Mouse (Mus musculus): ENCODE measurements around the gene Hvcn1. TPM values are rescaled to one million over a fixed set of nuclear protein-coding genes. Genes with fewer than 3 reads are reported as not detected.

Hvcn1 gene
- polyA plus RNA-seq, 1 experiment from 2014 or later = 116 TPM

DNA sequence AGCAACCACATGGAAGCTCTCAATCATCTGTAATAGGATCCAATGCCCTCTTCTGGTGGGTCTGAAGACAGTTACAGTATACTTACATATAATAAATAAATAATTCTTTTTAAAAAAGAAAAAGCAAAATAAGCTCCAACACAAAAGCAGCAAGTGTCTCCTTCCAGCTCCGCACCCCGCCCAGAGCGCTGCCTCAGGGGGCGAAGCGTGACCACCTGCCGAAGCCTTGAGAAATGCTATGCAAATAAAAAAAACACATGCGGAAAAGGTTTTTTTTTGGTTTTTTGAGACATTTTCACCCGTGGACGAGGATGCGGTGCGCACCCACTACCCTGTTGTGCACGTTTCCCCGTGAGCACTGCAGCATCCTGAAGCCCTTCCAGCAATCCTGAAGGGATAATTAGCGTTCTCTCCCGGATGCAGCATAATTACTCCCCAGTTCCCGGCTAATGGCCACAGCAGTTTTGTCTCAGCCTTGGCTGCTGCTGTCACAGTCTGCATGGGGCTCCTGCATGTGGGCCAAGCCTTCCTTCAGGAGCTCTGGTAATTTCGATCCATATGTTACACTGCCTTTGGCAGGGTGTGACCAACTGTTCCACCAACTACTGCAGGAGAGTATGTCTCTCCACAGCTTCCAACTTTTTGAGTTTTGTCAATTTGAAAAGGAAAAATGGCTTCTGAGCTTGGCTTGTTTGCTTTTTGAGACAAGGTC, 45.4 kb downstream of the Hvcn1 start:
- WGBS (ENCODE audit: missing documents) = 89% methylated on average over 16 of the region's 17 CpGs
- H3K4me3 ChIP-seq (ENCODE audit: inconsistent target) = no peak overlapping the region
- H3K36me3 ChIP-seq (ENCODE audit: inconsistent target) = peaks cover 38% of the 10 kb centered on the region; the same call in 1 of the 2 replicates
- H3K27ac ChIP-seq = no peak overlapping the region
- H3K79me2 ChIP-seq (ENCODE audit: inconsistent target) = no peaks in the 10 kb centered on the region

DNA sequence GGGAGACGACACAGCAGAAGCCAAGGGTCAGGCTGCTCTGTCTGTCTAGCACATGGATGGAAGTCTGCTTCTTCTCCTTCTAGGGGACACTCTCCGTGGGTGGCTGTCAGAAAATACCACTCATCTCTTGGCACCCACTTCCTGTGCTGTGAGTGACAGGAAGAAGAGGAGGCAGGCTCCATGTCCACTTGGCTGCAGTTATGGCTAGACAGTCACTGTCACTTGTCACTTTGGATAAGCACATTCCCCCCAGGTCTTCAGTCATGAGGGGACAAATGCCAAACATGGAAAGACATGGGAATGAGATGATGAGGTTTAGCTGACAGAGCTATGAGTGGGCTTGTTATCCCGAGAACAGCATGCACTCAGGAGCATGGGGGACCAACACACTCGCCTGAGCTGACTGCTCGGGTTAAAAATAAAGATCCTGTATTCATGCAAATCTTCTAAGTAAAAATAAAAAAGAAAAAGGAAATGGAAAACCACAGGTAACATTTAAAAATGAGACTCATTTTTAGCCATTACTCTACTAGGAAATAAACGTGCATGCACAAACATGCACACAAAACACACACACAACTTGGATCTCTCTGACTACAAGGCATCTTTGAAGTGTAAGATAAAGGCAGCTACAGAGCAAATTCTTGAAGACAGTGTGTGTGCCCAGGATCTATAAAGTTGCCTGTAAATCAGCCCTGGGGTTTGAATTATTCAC, 51.6 kb downstream of the Hvcn1 start:
- no peak overlapping the region for H3K4me3 ChIP-seq (ENCODE audit: inconsistent target)

DNA sequence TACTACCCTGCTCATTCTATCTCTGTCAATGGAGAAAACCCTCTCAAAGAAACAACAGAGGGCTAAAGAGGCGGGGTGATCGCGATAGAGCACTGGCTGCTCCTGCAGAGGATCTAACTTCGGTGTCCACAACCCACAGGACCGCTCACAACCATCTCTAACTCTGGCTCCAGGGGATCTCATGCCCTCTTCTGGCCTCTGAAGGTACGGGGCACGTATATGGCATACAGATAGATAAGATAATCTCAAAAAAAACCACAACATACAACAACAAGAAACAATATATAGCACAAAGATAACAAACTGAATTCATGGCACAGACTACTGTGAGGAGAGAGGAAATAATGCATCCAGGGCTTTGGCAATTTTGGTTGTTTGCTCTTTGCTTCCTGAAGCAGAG, 55.5 kb downstream of the Hvcn1 start:
- Histone ChIP-seq H3K79me2 (ENCODE audit: inconsistent target) (no peaks in the 10 kb centered on the region; the same call in 1 of the 2 replicates), H3K27ac (no peak overlapping the region), H3K4me3 (ENCODE audit: inconsistent target) (no peak overlapping the region), H3K36me3 (ENCODE audit: inconsistent target) (peaks cover 4% of the 10 kb centered on the region; the same call in 1 of the 2 replicates)
- WGBS (ENCODE audit: missing documents) = 64% methylated on average over 6 of the region's 7 CpGs

More for the DNA sequence above, 51.6 kb downstream of the Hvcn1 start:
- H3K79me2 ChIP-seq (ENCODE audit: inconsistent target) = no peaks in the 10 kb centered on the region; the same call in 1 of the 2 replicates
- 24% methylated on average over 6 of the region's 6 CpGs for WGBS (ENCODE audit: missing documents)
- H3K27ac ChIP-seq = no peak overlapping the region
- H3K36me3 ChIP-seq (ENCODE audit: inconsistent target) = peaks cover 28% of the 10 kb centered on the region; the same call in 1 of the 2 replicates

DNA sequence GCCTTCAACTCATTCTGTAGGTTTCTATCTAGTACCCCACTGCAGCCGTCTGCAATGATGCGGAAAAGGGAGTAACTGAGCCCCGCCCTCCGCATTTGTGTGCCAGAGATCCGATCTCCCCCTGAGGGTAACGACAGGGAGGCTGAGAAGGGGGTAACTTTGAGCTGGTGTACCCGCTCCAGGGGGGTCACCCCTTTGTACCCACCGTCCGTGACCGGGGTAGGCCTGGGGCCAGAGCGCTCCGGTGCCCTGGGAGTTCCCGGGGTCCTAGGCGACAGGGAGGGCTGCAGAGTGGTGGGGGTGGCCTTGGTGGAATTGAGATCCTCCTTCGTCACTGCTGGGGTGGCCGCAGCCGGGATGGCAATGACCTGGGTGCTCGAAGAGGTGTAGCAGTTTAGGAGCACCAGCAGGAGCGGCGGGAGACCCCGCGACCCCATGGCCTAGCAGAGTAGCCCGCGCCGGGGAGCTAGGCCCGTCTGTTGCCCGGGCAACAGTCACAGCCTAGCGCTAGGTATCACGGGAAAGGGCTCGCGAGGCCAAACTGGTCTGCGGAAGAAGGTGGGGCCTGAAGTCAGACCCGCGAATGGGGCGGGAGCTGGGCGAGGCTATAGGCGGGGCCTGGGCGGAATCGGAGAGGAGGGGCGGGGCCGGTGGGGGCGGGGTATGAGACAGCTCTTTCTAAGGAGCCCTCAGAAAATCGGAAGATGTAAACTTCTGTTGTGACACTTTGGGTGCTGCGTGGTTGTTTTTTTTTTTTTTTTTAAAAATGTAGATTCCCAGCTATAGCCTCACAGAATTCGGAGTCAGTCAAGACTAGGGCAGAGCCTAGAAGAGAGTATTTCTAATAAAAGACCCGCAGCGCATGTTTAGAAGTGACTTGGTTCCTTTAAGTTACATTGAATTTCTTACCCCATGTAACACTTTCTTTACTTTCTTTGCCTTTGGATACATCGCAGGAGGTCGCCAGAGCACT, 57.6 kb downstream of the Hvcn1 start, which contains the start of gene Tctn1:
TSS of gene Tctn1 (minus strand) at position 528 of the 973 bp plus-strand sequence.
- Histone ChIP-seq H3K4me3 (ENCODE audit: inconsistent target) (peak within 1 kb of the TSS; percentile 62), H3K36me3 (ENCODE audit: inconsistent target) (no peaks in the 10 kb centered on the region; the same call in 1 of the 2 replicates), H3K27ac (peak within 1 kb of the TSS; percentile 32), H3K79me2 (ENCODE audit: inconsistent target) (no peaks in the 10 kb centered on the region; the same call in 1 of the 2 replicates)
- WGBS (ENCODE audit: missing documents) = 1% methylated on average over 47 of the region's 49 CpGs

DNA sequence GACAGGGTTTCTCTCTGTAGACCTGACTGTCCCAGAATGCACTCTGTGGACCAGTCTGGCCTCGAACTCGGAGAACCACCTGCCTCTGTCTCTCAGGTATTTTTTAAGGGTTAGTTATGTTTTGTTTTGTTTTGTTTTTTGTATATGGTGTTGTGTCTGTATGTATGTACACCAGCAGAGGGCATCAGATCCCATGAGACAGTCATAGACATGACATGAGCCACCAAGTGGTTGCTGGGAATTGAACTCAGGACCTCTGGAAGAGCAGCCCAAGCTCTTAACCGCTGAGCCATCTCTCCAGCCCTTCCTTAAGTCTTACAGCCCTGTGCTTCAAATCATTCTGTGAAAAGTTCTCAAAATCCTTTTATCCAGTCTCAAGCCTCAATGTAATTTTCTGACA, 58.6 kb downstream of the Hvcn1 start:
- WGBS (ENCODE audit: missing documents) = 78% methylated on average over 3 of the region's 3 CpGs
- no peaks in the 10 kb centered on the region; the same call in 1 of the 2 replicates for H3K36me3 ChIP-seq (ENCODE audit: inconsistent target)
- no peak overlapping the region for H3K4me3 ChIP-seq (ENCODE audit: inconsistent target)
- no peaks in the 10 kb centered on the region; the same call in 1 of the 2 replicates for H3K79me2 ChIP-seq (ENCODE audit: inconsistent target)
- H3K27ac ChIP-seq = no peak overlapping the region

DNA sequence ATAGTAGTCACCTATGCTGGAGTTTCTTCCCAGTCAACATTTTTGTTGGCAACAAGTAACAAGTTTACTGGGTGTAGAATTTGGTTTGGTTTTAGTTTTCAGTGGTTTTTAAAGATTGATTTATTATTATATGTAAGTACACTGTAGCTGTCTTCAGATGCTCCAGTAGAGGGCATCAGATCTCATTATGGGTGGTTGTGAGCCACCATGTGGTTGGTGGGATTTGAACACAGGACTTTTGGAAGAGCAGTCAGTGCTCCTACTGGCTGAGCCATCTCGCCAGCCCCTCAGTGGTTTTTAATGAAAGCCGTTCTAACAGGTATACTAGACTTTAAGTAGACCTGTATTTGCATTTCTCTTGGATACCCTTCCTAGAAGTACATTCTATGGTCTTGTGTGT, 59.3 kb downstream of the Hvcn1 start:
- 100% methylated on average over 2 of the region's 2 CpGs for WGBS (ENCODE audit: missing documents)
- H3K4me3 ChIP-seq (ENCODE audit: inconsistent target) = no peak overlapping the region

DNA sequence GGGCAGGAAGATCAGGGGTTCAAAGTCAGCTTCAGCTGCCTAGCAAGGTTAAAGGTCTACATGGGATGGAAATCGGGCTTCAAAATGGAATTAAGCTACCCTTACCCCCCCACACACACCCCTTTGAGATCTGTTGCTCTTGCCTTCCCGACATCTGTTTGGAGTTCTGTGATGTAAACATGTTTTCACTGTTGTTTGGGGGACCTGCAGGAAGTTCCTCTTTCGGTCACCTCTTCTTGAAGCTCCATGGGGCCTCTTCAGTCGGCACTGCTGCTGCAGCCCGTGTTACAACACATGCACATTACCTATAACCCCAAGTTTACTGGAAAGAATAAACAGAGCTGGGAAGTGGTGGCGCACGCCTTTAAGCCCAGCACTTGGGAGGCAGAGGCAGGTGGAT, 60.5 kb downstream of the Hvcn1 start:
- H3K36me3 ChIP-seq (ENCODE audit: inconsistent target) = no peaks in the 10 kb centered on the region
- H3K4me3 ChIP-seq (ENCODE audit: inconsistent target) = no peak overlapping the region
- WGBS (ENCODE audit: missing documents) = 20% methylated on average over 5 of the region's 7 CpGs
- H3K79me2 ChIP-seq (ENCODE audit: inconsistent target) = no peaks in the 10 kb centered on the region; the same call in 1 of the 2 replicates
- H3K27ac ChIP-seq = no peak overlapping the region

More for the DNA sequence above, 59.3 kb downstream of the Hvcn1 start:
- Histone ChIP-seq H3K27ac (no peak overlapping the region), H3K36me3 (ENCODE audit: inconsistent target) (no peaks in the 10 kb centered on the region; the same call in 1 of the 2 replicates), H3K79me2 (ENCODE audit: inconsistent target) (no peaks in the 10 kb centered on the region; the same call in 1 of the 2 replicates)

DNA sequence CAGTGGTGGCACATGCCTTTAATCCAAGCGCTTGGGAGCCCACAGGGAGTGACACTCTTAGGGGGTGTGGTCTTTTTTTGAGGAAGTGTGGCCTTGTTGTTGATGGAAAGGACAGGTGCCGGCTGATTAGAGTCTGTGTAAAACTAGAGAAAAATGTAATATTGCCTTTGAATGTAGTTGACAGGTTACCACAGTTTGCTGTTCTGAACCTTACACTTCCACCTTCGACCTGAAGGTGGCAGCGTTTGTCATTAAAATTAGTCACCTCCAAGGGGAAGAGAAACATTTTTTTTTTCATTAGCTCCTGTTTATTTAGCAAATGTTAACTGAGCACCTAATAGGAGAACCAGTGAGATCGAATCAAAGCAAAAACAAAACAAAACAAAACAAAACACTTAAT, 61.3 kb downstream of the Hvcn1 start:
- H3K4me3 ChIP-seq (ENCODE audit: inconsistent target) = no peak overlapping the region
- H3K79me2 ChIP-seq (ENCODE audit: inconsistent target) = no peaks in the 10 kb centered on the region; the same call in 1 of the 2 replicates
- 13% methylated on average over 5 of the region's 5 CpGs for WGBS (ENCODE audit: missing documents)
- H3K27ac ChIP-seq = no peak overlapping the region
- H3K36me3 ChIP-seq (ENCODE audit: inconsistent target) = no peaks in the 10 kb centered on the region

DNA sequence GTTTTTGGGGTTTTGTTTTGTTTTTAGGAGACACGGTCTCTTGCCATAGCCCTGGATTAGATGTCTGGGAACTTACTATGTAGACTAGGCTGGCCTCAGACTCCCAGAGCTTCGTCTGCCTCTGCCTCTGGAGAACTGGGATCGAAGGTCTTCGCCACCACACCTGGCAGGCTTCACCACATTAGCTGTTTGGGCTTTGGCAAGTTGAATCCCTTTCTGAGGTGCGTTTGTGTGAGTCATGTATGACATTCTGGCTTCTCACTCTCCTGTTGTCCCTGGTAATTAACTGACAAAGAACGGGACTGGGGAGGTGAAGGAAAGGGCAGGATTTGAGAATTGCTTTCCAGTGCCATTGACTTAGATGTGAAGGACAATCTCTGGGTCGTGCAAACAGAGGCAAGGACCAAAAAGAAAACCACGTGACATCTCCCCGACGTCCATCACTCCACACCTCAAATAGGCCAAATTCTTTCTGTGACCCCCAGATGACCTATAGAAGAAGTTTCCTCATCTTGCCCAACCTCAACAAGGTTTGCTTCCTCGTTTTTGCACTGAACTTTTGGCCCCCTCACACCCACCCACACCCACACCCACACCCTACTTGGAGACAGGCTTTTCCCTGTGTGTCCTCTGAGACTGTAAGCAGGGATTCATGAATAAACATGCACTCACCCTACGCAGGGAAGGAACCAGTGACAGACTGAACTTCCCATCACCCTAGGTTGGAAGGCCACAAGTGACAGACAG, 62.4 kb downstream of the Hvcn1 start:
- WGBS (ENCODE audit: missing documents) = 66% methylated on average over 12 of the region's 12 CpGs
- no peaks in the 10 kb centered on the region for H3K79me2 ChIP-seq (ENCODE audit: inconsistent target)
- H3K27ac ChIP-seq = no peak overlapping the region
- no peaks in the 10 kb centered on the region for H3K36me3 ChIP-seq (ENCODE audit: inconsistent target)
- H3K4me3 ChIP-seq (ENCODE audit: inconsistent target) = no peak overlapping the region

DNA sequence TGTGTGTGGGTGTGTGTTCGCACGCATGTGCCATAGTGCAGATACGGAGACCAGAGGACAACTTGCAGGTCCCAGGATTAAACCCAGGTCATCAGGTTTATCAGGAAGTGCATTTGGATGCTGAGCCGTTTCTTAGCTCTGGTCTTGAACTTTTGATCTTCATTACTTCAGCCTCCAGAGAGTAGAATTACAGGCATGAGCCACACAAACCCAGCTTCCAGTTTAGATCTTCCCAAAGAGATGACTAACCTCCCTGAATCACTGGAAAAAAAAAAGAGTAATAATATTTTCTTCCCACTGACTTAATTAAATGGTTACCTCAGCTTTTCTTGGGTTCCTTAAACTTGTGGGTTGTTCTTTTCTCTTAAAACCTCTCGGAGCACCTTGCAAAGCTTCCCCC, 66.2 kb downstream of the Hvcn1 start:
- 90% methylated on average over 5 of the region's 5 CpGs for WGBS (ENCODE audit: missing documents)
- Histone ChIP-seq H3K79me2 (ENCODE audit: inconsistent target) (no peaks in the 10 kb centered on the region), H3K36me3 (ENCODE audit: inconsistent target) (no peaks in the 10 kb centered on the region), H3K4me3 (ENCODE audit: inconsistent target) (no peak overlapping the region), H3K27ac (no peak overlapping the region)

DNA sequence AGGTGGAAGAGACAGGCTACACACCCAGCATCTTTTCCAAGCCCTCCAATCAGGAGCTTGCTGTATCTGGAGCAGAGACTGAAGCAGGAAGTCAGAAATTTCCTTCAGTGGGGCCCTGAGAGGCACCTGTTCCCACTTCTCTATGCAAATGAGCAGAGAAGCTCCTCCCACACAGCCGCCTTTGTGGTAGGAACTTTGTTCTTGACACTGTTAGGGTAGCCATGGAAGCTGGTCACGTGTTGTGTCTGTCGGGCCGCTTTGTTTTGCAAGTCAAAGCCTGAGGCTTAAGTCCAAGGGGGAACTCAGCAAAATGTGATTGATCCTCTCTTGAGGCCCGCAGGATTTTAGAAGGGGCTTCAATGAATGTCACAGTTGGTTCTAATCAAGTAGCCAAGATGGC, 68.2 kb downstream of the Hvcn1 start:
- WGBS (ENCODE audit: missing documents) = 3% methylated on average over 5 of the region's 5 CpGs
- Histone ChIP-seq H3K27ac (no peak overlapping the region), H3K36me3 (ENCODE audit: inconsistent target) (no peaks in the 10 kb centered on the region), H3K79me2 (ENCODE audit: inconsistent target) (no peaks in the 10 kb centered on the region), H3K4me3 (ENCODE audit: inconsistent target) (no peak overlapping the region)

DNA sequence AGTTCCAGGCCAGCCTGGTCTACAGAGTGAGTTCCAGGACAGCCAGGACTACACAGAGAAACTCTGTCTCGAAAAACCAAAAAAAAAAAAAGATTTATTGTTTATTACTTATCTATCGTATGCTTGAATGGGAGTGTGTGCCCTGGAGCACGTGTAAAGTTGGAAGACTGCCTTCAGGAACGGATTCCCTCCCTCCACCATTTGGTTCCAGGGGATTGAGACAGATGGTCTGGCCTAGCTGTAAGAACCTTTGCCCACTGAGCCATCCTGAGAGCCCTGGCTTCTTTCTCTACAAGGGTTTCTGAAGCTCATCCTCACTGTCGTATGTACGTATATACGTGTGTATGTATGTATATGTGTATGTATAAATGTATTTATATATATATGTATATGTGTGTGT, 72.3 kb downstream of the Hvcn1 start:
- 98% methylated on average over 7 of the region's 7 CpGs for WGBS (ENCODE audit: missing documents)
- Histone ChIP-seq H3K36me3 (ENCODE audit: inconsistent target) (no peaks in the 10 kb centered on the region), H3K27ac (no peak overlapping the region), H3K4me3 (ENCODE audit: inconsistent target) (no peak overlapping the region), H3K79me2 (ENCODE audit: inconsistent target) (no peaks in the 10 kb centered on the region)

DNA sequence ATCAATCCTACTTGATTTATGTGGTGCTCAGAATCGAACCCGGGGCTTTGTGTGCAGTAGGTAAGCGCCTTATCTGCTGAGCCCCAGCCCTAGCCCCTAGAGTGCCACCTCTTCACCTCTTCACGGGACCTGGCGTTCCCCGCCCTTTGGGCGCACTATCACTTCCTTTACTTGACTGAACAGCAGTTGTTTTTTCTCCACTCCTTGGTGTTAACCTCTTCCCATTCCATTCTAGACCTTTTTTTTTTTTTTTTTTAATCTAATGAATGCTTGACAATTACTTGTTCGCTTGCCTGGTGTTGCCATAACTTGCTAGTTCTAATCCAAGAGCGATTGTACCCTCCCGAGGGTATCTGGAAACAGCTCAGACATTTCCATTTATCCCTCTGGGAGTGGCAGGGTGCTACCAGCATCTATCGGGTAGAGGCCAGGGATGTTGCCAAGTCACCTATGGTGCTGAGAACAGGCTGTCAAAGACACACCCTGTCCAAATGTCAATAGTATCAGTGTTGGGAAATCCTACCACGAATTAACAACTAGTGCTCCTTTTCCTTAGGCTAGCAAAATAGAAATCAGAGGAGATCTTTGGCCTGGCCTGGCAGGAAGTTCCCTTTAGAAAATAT, 73.3 kb downstream of the Hvcn1 start:
- no peak overlapping the region for H3K4me3 ChIP-seq (ENCODE audit: inconsistent target)
- WGBS (ENCODE audit: missing documents) = 83% methylated on average over 12 of the region's 12 CpGs
- H3K79me2 ChIP-seq (ENCODE audit: inconsistent target) = peaks cover 3% of the 10 kb centered on the region
- H3K36me3 ChIP-seq (ENCODE audit: inconsistent target) = no peaks in the 10 kb centered on the region
- H3K27ac ChIP-seq = peak overlapping the region; percentile 38

Measured in macrophage (primary cell).